Mouse (Mus musculus) ES-Bruce4 (cell line): ENCODE measurements around the gene Atp2a1.

ENCODE experiments used
- CTCF ChIP-seq: IDR thresholded peaks from one replicate; pipeline ENCODE4 v1.8.1; 2011; ENCODE audit warnings: low read depth, low read length
- POLR2A ChIP-seq: IDR thresholded peaks from one replicate; pipeline ENCODE4 v1.8.1; 2011; ENCODE audit warnings: low read length; ENCODE audit not compliant: insufficient read depth

DNA sequence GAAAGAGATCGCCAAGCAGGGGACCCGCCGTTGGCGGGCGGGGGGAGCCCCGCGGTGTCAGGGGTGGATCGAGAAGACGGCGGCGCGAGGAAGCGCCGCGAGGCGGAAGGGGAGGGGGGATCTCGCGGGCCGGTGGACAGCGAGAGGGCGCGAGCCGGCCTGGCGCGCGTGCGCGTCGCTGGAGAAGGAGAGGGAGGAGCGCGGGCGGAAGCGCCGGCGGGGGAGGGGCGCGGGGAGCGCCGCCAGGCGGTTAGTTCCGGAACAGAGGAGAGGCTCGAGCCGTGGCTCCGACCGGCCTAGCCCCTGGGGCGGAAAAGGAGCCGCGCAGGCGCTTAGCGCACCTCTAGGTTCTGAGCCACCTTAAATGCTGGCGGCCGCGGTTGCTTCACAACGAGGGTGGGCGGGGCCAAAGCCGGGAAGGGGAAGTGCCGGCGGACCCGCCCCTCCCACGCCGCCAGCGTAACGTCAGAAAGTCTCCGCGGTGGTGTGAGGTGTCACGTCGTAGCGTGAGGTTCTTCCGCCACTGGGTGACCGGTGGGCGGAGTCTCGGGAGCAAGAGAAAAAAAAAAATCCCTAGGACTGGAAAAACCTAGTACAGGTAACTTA is 40.5 kb upstream of the Atp2a1 start, which contains the start of gene Atxn2l:
- TF ChIP-seq POLR2A: peak; percentile 72
- peak; percentile 34 for TF ChIP-seq CTCF
